Mouse (Mus musculus) testis, adult 2 months (tissue): ENCODE data around the gene Ankfn1.

Source experiments
- CTCF ChIP-seq: fragments of 200-500 bp; IDR thresholded peaks from 2 replicates; pipeline ENCODE4 v1.5.1; 2012; ENCODE audit warnings: low read depth, mild to moderate bottlenecking, inconsistent platforms, low read length, moderate library complexity; ENCODE audit not compliant: control insufficient read depth, insufficient read depth, insufficient replicate concordance
- POLR2A ChIP-seq: fragments of 200-500 bp; IDR thresholded peaks from 2 replicates; pipeline ENCODE4 v1.6.1; 2012; ENCODE audit warnings: low read depth, mild to moderate bottlenecking, inconsistent platforms, low read length, moderate library complexity; ENCODE audit not compliant: control insufficient read depth

- TF ChIP-seq CTCF (no peak), POLR2A (no peak)
These were observed 300.5 kb downstream of the Ankfn1 start for GRCm38 (mm10) chr11:89476927-89477326.
